Mouse (Mus musculus) brain, embryonic 14.5 days (tissue): Measurements from ENCODE around the gene Mst1r. TPM values are rescaled to one million over a fixed set of nuclear protein-coding genes. Genes with fewer than 3 reads are reported as not detected.
A peak's percentile ranks its signal among the peaks of the same experiment; 100 is the strongest.

Experiments used
- DNase-seq: peaks from one replicate; pipeline ENCODE4 v3.0.0-alpha.2; 2011; ENCODE audit warnings: low read depth
- CTCF ChIP-seq: fragments of 200-500 bp; IDR thresholded peaks from 2 replicates; pipeline ENCODE4 v1.5.1; 2012; ENCODE audit warnings: inconsistent platforms, mild to moderate bottlenecking, moderate library complexity, borderline replicate concordance; ENCODE audit not compliant: insufficient read depth, insufficient read length; ENCODE audit errors: extremely low read depth
- POLR2A ChIP-seq: fragments of 200-500 bp; IDR thresholded peaks from 2 replicates; pipeline ENCODE4 v1.6.1; 2012; ENCODE audit warnings: mild to moderate bottlenecking, inconsistent platforms, borderline replicate concordance; ENCODE audit not compliant: poor library complexity, insufficient read depth, insufficient read length, severe bottlenecking; ENCODE audit errors: extremely low read depth
- polyA plus RNA-seq: library from polyadenylated mRNA; depleted of rRNA; stranded (reverse); fragments of >200 nt; gene quantifications from 2 replicates; pipeline ENCODE4 v1.2.3, GENCODE M21; 2012

Gene Mst1r
- polyA plus RNA-seq, 1 experiment: 4.2 TPM

- no peak for DNase-seq
- TF ChIP-seq POLR2A: no peak
- TF ChIP-seq CTCF: no peak
These were observed 40.8 kb downstream of the Mst1r start for GRCm38 (mm10) chr9:107947241-107948194.

DNA sequence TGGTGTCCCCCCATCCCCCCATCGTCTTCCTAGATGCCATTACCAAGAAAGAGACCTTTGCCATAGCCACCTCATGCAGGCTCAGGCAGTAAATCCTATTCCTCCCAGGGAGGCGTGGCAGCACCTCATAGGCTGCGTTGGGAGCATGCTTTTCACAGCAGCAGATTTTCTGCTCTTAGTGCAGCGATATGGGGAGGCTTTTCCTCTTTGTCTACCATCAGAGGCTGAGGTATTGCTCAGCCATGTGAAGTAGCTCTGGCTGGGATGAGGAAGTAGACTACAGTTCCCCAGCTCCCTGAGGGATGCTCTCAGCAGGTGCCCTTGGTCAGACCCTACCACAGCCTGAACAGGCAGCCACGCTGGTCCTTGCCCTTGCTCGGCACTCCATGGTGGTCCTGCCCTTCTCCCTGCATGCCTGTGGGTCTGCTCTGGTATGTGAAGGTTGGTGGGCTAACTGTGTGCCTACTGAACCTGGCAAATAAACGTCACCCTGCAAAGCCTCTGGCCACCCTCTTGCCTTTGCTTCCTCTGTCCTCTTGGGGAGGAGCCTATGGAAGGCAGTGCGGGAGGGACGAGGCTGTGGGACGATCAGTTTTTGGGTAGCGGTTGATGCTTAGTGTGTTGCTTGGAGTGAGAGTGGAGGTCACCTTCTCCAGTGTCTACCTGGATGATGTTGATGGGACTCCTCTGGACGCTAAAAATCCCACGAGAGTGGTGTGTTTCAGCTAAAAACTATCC is 42.7 kb downstream of the Mst1r start:
- TF ChIP-seq CTCF (no peak), POLR2A (no peak)
- no peak for DNase-seq

- no peak for TF ChIP-seq CTCF
- no peak for TF ChIP-seq POLR2A
- DNase-seq: no peak
These were observed 43.2 kb downstream of the Mst1r start, which contains the start of gene Traip for GRCm38 (mm10) chr9:107949922-107950235. Gene Traip (plus strand): TSS chr9:107950136.

GRCm38 (mm10) chr9:107950460-107951355 is 44.0 kb downstream of the Mst1r start:
- DNase-seq: peak; percentile 97
- TF ChIP-seq POLR2A (peak; percentile 40; the same call in 1 of the 2 replicates), CTCF (no peak)

- TF ChIP-seq CTCF: no peak
- no peak for TF ChIP-seq POLR2A
- no peak for DNase-seq
These were observed 49.1 kb downstream of the Mst1r start for GRCm38 (mm10) chr9:107955613-107956289.

DNA sequence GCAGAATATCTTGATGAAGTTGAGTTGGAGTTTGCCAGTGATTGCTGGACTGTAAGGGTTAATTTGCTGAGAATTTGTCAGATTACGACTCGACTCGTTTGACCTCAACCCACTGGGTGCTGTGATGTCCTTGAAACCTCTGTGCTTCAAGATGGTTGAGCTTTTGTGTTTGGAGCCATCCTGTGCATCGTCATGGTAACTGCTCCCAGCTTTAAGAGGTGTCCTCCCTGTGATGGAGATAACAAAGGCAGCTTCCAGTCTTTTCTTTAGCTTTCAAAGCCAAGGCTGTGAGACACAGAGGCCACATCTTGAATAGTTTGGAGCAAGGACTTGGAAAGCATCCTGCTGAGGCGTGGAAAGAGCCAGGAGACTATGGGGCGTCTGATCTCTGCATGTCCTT is 50.5 kb downstream of the Mst1r start:
- TF ChIP-seq CTCF (no peak), POLR2A (no peak)
- DNase-seq: peak; percentile 62

DNA sequence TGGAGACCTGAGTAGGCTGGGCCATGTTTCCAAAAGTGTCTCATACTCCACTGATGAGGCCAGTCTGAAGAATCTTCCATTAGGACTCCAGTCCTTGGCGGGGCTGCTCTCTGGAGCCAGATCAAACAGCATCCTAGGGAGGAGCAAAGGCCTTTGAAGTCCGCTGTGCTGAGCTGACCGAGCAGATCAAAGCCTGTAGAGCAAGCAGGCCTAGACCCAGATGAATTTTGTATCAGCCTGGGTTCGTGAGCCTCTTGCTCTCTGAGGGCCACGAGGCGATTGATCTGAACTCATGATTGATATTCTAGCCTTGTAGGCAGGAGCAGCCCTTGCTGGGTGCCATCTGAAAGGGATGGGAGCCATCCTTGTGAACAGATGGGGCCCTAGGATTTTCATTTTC is 53.2 kb downstream of the Mst1r start:
- DNase-seq: peak; percentile 36
- TF ChIP-seq CTCF: no peak
- no peak for TF ChIP-seq POLR2A

- no peak for TF ChIP-seq POLR2A
- TF ChIP-seq CTCF: no peak; the same call in 1 of the 2 replicates
- DNase-seq: no peak
These were observed 54.3 kb downstream of the Mst1r start for GRCm38 (mm10) chr9:107960928-107961327.

GRCm38 (mm10) chr9:107961351-107961762 is 54.7 kb downstream of the Mst1r start:
- DNase-seq: peak; percentile 87
- TF ChIP-seq CTCF: no peak

DNA sequence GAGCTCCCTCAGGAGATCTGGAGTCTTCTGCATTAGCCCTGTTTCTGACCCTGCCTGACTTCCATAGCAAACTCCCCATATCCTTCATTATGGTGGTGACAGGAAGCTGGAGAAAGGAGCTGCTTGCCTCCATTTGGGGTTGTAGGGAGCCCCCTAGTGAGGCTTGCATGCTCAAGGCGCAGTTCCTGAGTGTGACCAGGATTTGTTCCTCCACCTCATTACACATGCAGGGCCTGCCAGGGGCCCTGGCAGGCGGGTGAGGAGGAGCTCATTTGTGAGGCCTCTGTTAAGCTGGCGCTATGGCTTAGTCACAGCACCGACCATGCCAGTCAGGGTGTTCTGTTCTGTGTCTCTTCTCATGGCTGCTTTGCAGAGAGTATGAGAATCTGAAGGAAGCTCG is 55.2 kb downstream of the Mst1r start:
- TF ChIP-seq POLR2A: no peak
- peak; percentile 45; the same call in 1 of the 2 replicates for TF ChIP-seq CTCF
- DNase-seq: peak; percentile 72
